Mouse (Mus musculus) CH12.LX (cell line): Measurements from ENCODE around the gene 6030468B19Rik. TPM values are rescaled to one million over a fixed set of nuclear protein-coding genes. Genes with fewer than 3 reads are reported as not detected.

Experiments
- DNase-seq: peaks from one replicate; pipeline ENCODE4 v3.0.0-alpha.2; 2013; ENCODE audit errors: extremely low read depth
- H3K27ac ChIP-seq: 2 replicates; pipeline ENCODE4 v1.5.1; 2012; ENCODE audit warnings: low read depth, mild to moderate bottlenecking, control low read depth, moderate library complexity; ENCODE audit not compliant: insufficient read depth
- H3K27me3 ChIP-seq: replicated peaks from 2 replicates; pipeline ENCODE3; 2012; ENCODE audit warnings: inconsistent platforms
- H3K36me3 ChIP-seq, 2 experiments: replicated peaks in 1 of 2; 2 replicates each; pipeline versions ENCODE3 to v1.6.1; 2012; ENCODE audit warnings: inconsistent platforms in 1 of 2, low read length in 1 of 2, mild to moderate bottlenecking in 1 of 2, mixed read lengths in 1 of 2, moderate library complexity in 1 of 2; ENCODE audit not compliant: control insufficient read depth in 1 of 2, insufficient read depth in 1 of 2
- H3K4me1 ChIP-seq, 2 experiments: 2 replicates each; pipeline ENCODE4 v1.6.1; 2012; ENCODE audit warnings: inconsistent platforms in 1 of 2, moderate library complexity in 1 of 2; ENCODE audit not compliant: insufficient read depth in 2 of 2, control insufficient read depth in 1 of 2
- H3K4me2 ChIP-seq: 2 replicates; pipeline ENCODE4 v1.6.1; 2012; ENCODE audit warnings: low read depth, mild to moderate bottlenecking, control low read depth; ENCODE audit not compliant: poor library complexity, insufficient read depth, severe bottlenecking
- H3K4me3 ChIP-seq, 3 experiments: fragments of 150-350 bp in 1 of 3; sonication (generic) in 1 of 3; replicated peaks in 1 of 3; 2 replicates each; pipeline versions ENCODE3 to v1.5.1; 2011 to 2012; ENCODE audit warnings: low read depth in 2 of 3, low read length in 2 of 3, mild to moderate bottlenecking in 2 of 3, moderate library complexity in 2 of 3, control low read depth in 1 of 3, improper control_type of control experiment in 1 of 3, inconsistent platforms in 1 of 3, mixed read lengths in 1 of 3; ENCODE audit not compliant: poor library complexity in 1 of 3
- H3K79me2 ChIP-seq: replicated peaks from 2 replicates; pipeline ENCODE4 v1.6.1; 2012; ENCODE audit warnings: mild to moderate bottlenecking, moderate library complexity; ENCODE audit not compliant: control insufficient read depth, poor library complexity, insufficient read depth, severe bottlenecking; ENCODE audit errors: extremely low read depth
- H3K9ac ChIP-seq: 2 replicates; pipeline ENCODE4 v1.6.1; 2012; ENCODE audit warnings: low read depth, mild to moderate bottlenecking, control low read depth, moderate library complexity; ENCODE audit not compliant: insufficient read depth
- H3K9me3 ChIP-seq: replicated peaks from 2 replicates; pipeline ENCODE3; 2012; ENCODE audit warnings: low read length, inconsistent platforms, mixed read lengths
- CHD2 ChIP-seq: IDR thresholded peaks from 2 replicates; pipeline ENCODE4 v1.6.1; 2011; ENCODE audit warnings: low read length, improper control_type of control experiment
- CTCF ChIP-seq, 2 experiments: IDR thresholded peaks in 1 of 2; conservative IDR thresholded peaks in 1 of 2; 2 replicates each; pipeline ENCODE4 v1.5.1; 2011 to 2012; ENCODE audit warnings: low read depth in 2 of 2, low read length in 2 of 2, improper control_type of control experiment in 1 of 2, inconsistent platforms in 1 of 2, mild to moderate bottlenecking in 1 of 2, moderate library complexity in 1 of 2
- ELF1 ChIP-seq: IDR thresholded peaks from 2 replicates; pipeline ENCODE4 v1.6.1; 2014; ENCODE audit warnings: low read depth, mild to moderate bottlenecking, inconsistent platforms, low read length, improper control_type of control experiment
- EP300 ChIP-seq: IDR thresholded peaks from 2 replicates; pipeline ENCODE4 v1.6.1; 2011; ENCODE audit warnings: low read length, improper control_type of control experiment
- ETS1 ChIP-seq: conservative IDR thresholded peaks from 2 replicates; pipeline ENCODE4 v1.6.1; 2012; ENCODE audit warnings: low read depth, mild to moderate bottlenecking, inconsistent platforms, low read length, improper control_type of control experiment, moderate library complexity
- HCFC1 ChIP-seq: IDR thresholded peaks from 2 replicates; pipeline ENCODE4 v1.6.1; 2012; ENCODE audit warnings: low read depth, mild to moderate bottlenecking, inconsistent platforms, low read length, improper control_type of control experiment
- JUND ChIP-seq: conservative IDR thresholded peaks from 2 replicates; pipeline ENCODE4 v1.6.1; 2011; ENCODE audit warnings: low read depth, low read length, improper control_type of control experiment
- KAT2A ChIP-seq: IDR thresholded peaks from 2 replicates; pipeline ENCODE4 v1.6.1; 2012; ENCODE audit warnings: low read length, improper control_type of control experiment, inconsistent platforms; ENCODE audit not compliant: insufficient replicate concordance
- MAFK ChIP-seq: IDR thresholded peaks from 2 replicates; pipeline ENCODE4 v1.6.1; 2011; ENCODE audit warnings: low read length, improper control_type of control experiment; ENCODE audit not compliant: insufficient replicate concordance
- MAZ ChIP-seq: IDR thresholded peaks from 2 replicates; pipeline ENCODE4 v1.6.1; 2012; ENCODE audit warnings: low read depth, mild to moderate bottlenecking, inconsistent platforms, low read length, improper control_type of control experiment, moderate library complexity
- MEF2A ChIP-seq: IDR thresholded peaks from 2 replicates; pipeline ENCODE4 v1.6.1; 2014; ENCODE audit warnings: low read depth, mild to moderate bottlenecking, inconsistent platforms, low read length, improper control_type of control experiment, borderline replicate concordance
- MXI1 ChIP-seq: IDR thresholded peaks from 2 replicates; pipeline ENCODE4 v1.6.1; 2011; ENCODE audit warnings: mild to moderate bottlenecking, low read depth, low read length, improper control_type of control experiment
- MYC ChIP-seq: IDR thresholded peaks from 2 replicates; pipeline ENCODE4 v1.6.1; 2011; ENCODE audit warnings: low read depth, mild to moderate bottlenecking, improper control_type of control experiment, low read length
- PAX5 ChIP-seq: IDR thresholded peaks from 2 replicates; pipeline ENCODE4 v1.6.1; 2012; ENCODE audit warnings: low read length, inconsistent platforms, mixed read lengths
- RAD21 ChIP-seq: IDR thresholded peaks from 2 replicates; pipeline ENCODE4 v1.6.1; 2011; ENCODE audit warnings: low read depth, mild to moderate bottlenecking, low read length, improper control_type of control experiment, moderate library complexity
- RCOR1 ChIP-seq: conservative IDR thresholded peaks from 2 replicates; pipeline ENCODE4 v1.6.1; 2012; ENCODE audit warnings: low read depth, mild to moderate bottlenecking, inconsistent platforms, low read length, improper control_type of control experiment
- TBP ChIP-seq: conservative IDR thresholded peaks from 2 replicates; pipeline ENCODE4 v1.6.1; 2011; ENCODE audit warnings: low read depth, low read length, improper control_type of control experiment
- TCF12 ChIP-seq: IDR thresholded peaks from 2 replicates; pipeline ENCODE4 v1.6.1; 2014; ENCODE audit warnings: low read depth, mild to moderate bottlenecking, inconsistent platforms, low read length, improper control_type of control experiment
- USF1 ChIP-seq: IDR thresholded peaks from 2 replicates; pipeline ENCODE4 v1.6.1; 2014; ENCODE audit warnings: low read depth, mild to moderate bottlenecking, inconsistent platforms, low read length, improper control_type of control experiment
- ZKSCAN1 ChIP-seq: IDR thresholded peaks from 2 replicates; pipeline ENCODE4 v1.6.1; 2012; ENCODE audit warnings: low read depth, inconsistent platforms, low read length, improper control_type of control experiment, borderline replicate concordance
- ZMIZ1 ChIP-seq: IDR thresholded peaks from 2 replicates; pipeline ENCODE4 v1.6.1; 2012; ENCODE audit warnings: low read depth, mild to moderate bottlenecking, inconsistent platforms, low read length, improper control_type of control experiment
- ZNF384 ChIP-seq: IDR thresholded peaks from 2 replicates; pipeline ENCODE4 v1.6.1; 2012; ENCODE audit warnings: low read depth, low read length, improper control_type of control experiment, inconsistent platforms
- dilution Hi-C: fragments of 300-500 bp; cut with MboI; formaldehyde crosslinking; loops from 2 replicates; pipeline ENCODE4 v1.14.3; 2020; ENCODE audit warnings: low sequenced_read_pairs; ENCODE audit not compliant: extremely low pct_unique_long_range_greater_than_20kb, extremely low pct_ligation_motif_present
- in situ Hi-C: fragments of 300-500 bp; cut with MboI; formaldehyde crosslinking; loops from 3 replicates; pipeline ENCODE4 v1.14.3; 2019; ENCODE audit warnings: low sequenced_read_pairs, low pct_ligation_motif_present, low pct_unique_long_range_greater_than_20kb, mixed read lengths
- polyA plus RNA-seq: library from polyadenylated mRNA; unstranded; fragments of >175 nt; gene quantifications from 2 replicates; pipeline ENCODE4 v1.2.1, GENCODE M21; 2012; ENCODE audit warnings: low read depth; ENCODE audit not compliant: insufficient read length
- total RNA-seq, 2 experiments: library from RNA; depleted of rRNA; stranded (reverse); fragments of 300-350 nt in 1 of 2; fragments of >200 nt in 1 of 2; gene quantifications; 2 replicates each; pipeline ENCODE4 v1.2.3; 2012 to 2014

6030468B19Rik gene
- total and polyA plus RNA-seq, 3 experiments, result 0.93 to 1.7 (median 1.5) TPM

DNA sequence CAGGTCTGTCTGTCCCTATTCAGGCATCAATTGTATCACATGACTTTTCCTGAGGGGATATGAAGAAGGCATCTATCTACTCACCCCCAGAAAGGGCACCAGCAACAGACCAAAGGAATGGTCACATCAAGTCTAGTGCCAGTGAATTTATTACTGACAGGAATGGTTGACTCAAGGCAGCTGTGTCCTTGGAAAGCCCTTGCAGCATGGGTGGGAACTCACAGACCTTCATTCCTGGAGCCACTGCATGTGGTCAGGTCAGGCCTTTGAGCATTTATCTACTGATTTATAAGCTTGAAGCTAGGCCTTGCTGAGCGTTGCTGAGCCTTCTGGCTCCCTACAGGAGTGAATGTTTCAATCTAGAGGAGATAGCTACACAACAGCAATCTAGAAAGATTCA, 43.5 kb downstream of the 6030468B19Rik start:
- dilution Hi-C loops, result no loop called here
- H3K27ac ChIP-seq, result no peak overlapping the region
- H3K9ac ChIP-seq, result no peak overlapping the region
- no peaks in the 10 kb centered on the region for H3K79me2 ChIP-seq
- H3K4me1 ChIP-seq, result peaks cover 7 to 13% of the 10 kb centered on the region in 2 experiments
- no peak for DNase-seq
- TF ChIP-seq HCFC1 (no peak), TCF12 (no peak), ZKSCAN1 (no peak), ZNF384 (no peak), MXI1 (no peak), EP300 (no peak), TBP (no peak), PAX5 (no peak), MEF2A (no peak), ELF1 (no peak), JUND (no peak), MYC (no peak)
- TF ChIP-seq, all 38 proteins: peak for 0
- Histone ChIP-seq H3K36me3 (peaks cover 0 to 17% of the 10 kb centered on the region in 2 experiments), H3K27me3 (no peaks in the 10 kb centered on the region), H3K9me3 (no peaks in the 10 kb centered on the region), H3K4me3 (no peak overlapping the region), H3K4me2 (no peak overlapping the region)
- in situ Hi-C loops, result no loop called here

- Histone ChIP-seq H3K4me1 (peaks cover 13 to 30% of the 10 kb centered on the region in 2 experiments), H3K27me3 (no peaks in the 10 kb centered on the region), H3K4me3 (no peak overlapping the region), H3K79me2 (no peaks in the 10 kb centered on the region), H3K4me2 (no peak overlapping the region), H3K36me3 (peaks cover 0 to 7% of the 10 kb centered on the region in 2 experiments), H3K27ac (no peak overlapping the region), H3K9me3 (no peaks in the 10 kb centered on the region), H3K9ac (no peak overlapping the region)
- dilution Hi-C loops (no loop called here), in situ Hi-C loops (no loop called here)
- TF ChIP-seq ZMIZ1 (no peak), CHD2 (no peak), MAZ (no peak), ETS1 (no peak), RAD21 (no peak), CTCF (conservative IDR thresholded peaks at IDR 0.05 in 1 of 2, IDR thresholded peaks at IDR 0.05 in 1 of 2; ENCODE audit: low read depth in 2 of 2, low read length in 2 of 2) (no peak), KAT2A (no peak), MAFK (no peak), USF1 (no peak), RCOR1 (no peak), ELF1 (no peak), MYC (no peak)
- no peak for DNase-seq
Measured at GRCm38 (mm10) chr11:117843434-117843833, 46.0 kb downstream of the 6030468B19Rik start.
